21 mouse cellular contexts compared by ENCODE assay signal in genomic region chr14:119367866-119368425, GRCm38 (mm10).
DNase-seq lines count a peak whose midpoint lies in the region; ATAC-seq and TF ChIP-seq lines count a peak whose summit lies in the region.
"Had no signal": no experiment of that assay in that cellular context is flagged by ENCODE, and none has a peak within 500 bp of the region (broad histone marks: within the 10 kb centered on the region; RNA-seq: fewer than 3 reads in every experiment).

No protein-coding gene starts in this region.

- peak; percentile 27; the same call in 1 of the 2 replicates for ATAC-seq in forebrain, embryonic 13.5 days
- peak; percentile 64 for ATAC-seq in forebrain, embryonic 16.5 days
- no peak for ATAC-seq in intestine, postnatal 0 days
- ATAC-seq: activated CD4-positive, CD25-positive, alpha-beta regulatory T cell, adult 4 months; hindbrain, embryonic 16.5 days; Patski had no signal

- H3K36me3 ChIP-seq in forebrain, embryonic 13.5 days (ENCODE audit: poor library complexity, severe bottlenecking), result no peaks in the 10 kb centered on the region
- H3K36me3 ChIP-seq in forebrain, embryonic 10.5 days (replicated peaks), result no peaks in the 10 kb centered on the region
- H3K36me3 ChIP-seq in forebrain, embryonic 16.5 days (ENCODE audit: control insufficient read depth, insufficient read depth), result no peaks in the 10 kb centered on the region
- H3K36me3 ChIP-seq in intestine, postnatal 0 days (ENCODE audit: control insufficient read depth, insufficient read depth), result no peaks in the 10 kb centered on the region
- H3K36me3 ChIP-seq: embryonic facial prominence, embryonic 10.5 days; heart, embryonic 13.5 days; hindbrain, embryonic 12.5 days had no signal

- TF ChIP-seq CTCF in intestine, postnatal 0 days (IDR thresholded peaks at IDR 0.05; ENCODE audit: low read depth), result no peak

- no peak overlapping the region for H3K4me2 ChIP-seq in forebrain, embryonic 13.5 days
- no peak overlapping the region for H3K4me2 ChIP-seq in forebrain, embryonic 16.5 days (ENCODE audit: low read length)
- H3K4me2 ChIP-seq in intestine, postnatal 0 days (replicated peaks; ENCODE audit: low read depth), result no peak overlapping the region
- H3K4me2 ChIP-seq: heart, embryonic 13.5 days; hindbrain, embryonic 12.5 days had no signal

- no peak overlapping the region for H3K9ac ChIP-seq in forebrain, embryonic 13.5 days
- H3K9ac ChIP-seq in forebrain, embryonic 16.5 days (replicated peaks; ENCODE audit: low read depth, low read length), result no peak overlapping the region
- no peak overlapping the region for H3K9ac ChIP-seq in intestine, postnatal 0 days (ENCODE audit: low read depth, low read length)
- H3K9ac ChIP-seq: heart, embryonic 13.5 days; hindbrain, embryonic 12.5 days had no signal

- no peak overlapping the region for H3K27ac ChIP-seq in forebrain, embryonic 13.5 days
- no peak overlapping the region for H3K27ac ChIP-seq in forebrain, embryonic 10.5 days
- H3K27ac ChIP-seq in forebrain, embryonic 16.5 days (ENCODE audit: low read length), result no peak overlapping the region
- no peak overlapping the region for H3K27ac ChIP-seq in intestine, postnatal 0 days (ENCODE audit: low read depth, low read length)
- H3K27ac ChIP-seq: embryonic facial prominence, embryonic 10.5 days; gastrocnemius, adult 2 months; heart, embryonic 13.5 days; hindbrain, embryonic 12.5 days had no signal

- H3K27me3 ChIP-seq in forebrain, embryonic 13.5 days, result no peaks in the 10 kb centered on the region
- no peaks in the 10 kb centered on the region for H3K27me3 ChIP-seq in forebrain, embryonic 10.5 days (ENCODE audit: poor library complexity, severe bottlenecking)
- no peaks in the 10 kb centered on the region for H3K27me3 ChIP-seq in forebrain, embryonic 16.5 days (replicated peaks; ENCODE audit: control insufficient read depth, insufficient read depth, low read length)
- H3K27me3 ChIP-seq in intestine, postnatal 0 days (replicated peaks; ENCODE audit: control insufficient read depth, insufficient read depth, low read length), result no peaks in the 10 kb centered on the region
- H3K27me3 ChIP-seq: CH12.LX; heart, embryonic 13.5 days; hindbrain, embryonic 12.5 days had no signal

- intact Hi-C loops in left cerebral cortex, postnatal 4 days (cut with DNase I), result no loop called here
- intact Hi-C loops in left cerebral cortex, postnatal 36 days (cut with DNase I), result no loop called here

- peaks cover 4% of the 10 kb centered on the region; the same call in 1 of the 2 replicates for H3K4me1 ChIP-seq in forebrain, embryonic 13.5 days
- no peaks in the 10 kb centered on the region for H3K4me1 ChIP-seq in forebrain, embryonic 10.5 days
- peaks cover 5% of the 10 kb centered on the region; the same call in 1 of the 2 replicates for H3K4me1 ChIP-seq in forebrain, embryonic 16.5 days (replicated peaks; ENCODE audit: control insufficient read depth, insufficient read depth, low read length)
- H3K4me1 ChIP-seq in intestine, postnatal 0 days (replicated peaks; ENCODE audit: control insufficient read depth, insufficient read depth, low read length), result no peaks in the 10 kb centered on the region
- H3K4me1 ChIP-seq: embryonic facial prominence, embryonic 10.5 days; heart, embryonic 13.5 days; hindbrain, embryonic 12.5 days had no signal

- no peaks in the 10 kb centered on the region for H3K9me3 ChIP-seq in forebrain, embryonic 13.5 days (replicated peaks)
- H3K9me3 ChIP-seq in forebrain, embryonic 10.5 days, result no peaks in the 10 kb centered on the region
- no peaks in the 10 kb centered on the region for H3K9me3 ChIP-seq in forebrain, embryonic 16.5 days (ENCODE audit: control insufficient read depth, low read length)
- H3K9me3 ChIP-seq in intestine, postnatal 0 days (ENCODE audit: control insufficient read depth), result no peaks in the 10 kb centered on the region
- H3K9me3 ChIP-seq: embryonic facial prominence, embryonic 10.5 days; heart, embryonic 13.5 days; hindbrain, embryonic 12.5 days had no signal

- DNase-seq in forebrain, embryonic 10.5 days (ENCODE audit: extremely low spot score, low spot score), result no peak
- DNase-seq in left cerebral cortex, postnatal 4 days, result peak; percentile 11
- no peak for DNase-seq in left cerebral cortex, postnatal 36 days (ENCODE audit: low spot score in 2 of 2)
- DNase-seq in brain, adult 2 months (ENCODE audit: low read depth, low spot score), result peak; percentile 38
- DNase-seq: adrenal gland, postnatal 14 days; cerebellum, adult 8-10 months; cerebellum, postnatal 36 days; gastrocnemius, adult 2 months; gastrocnemius, postnatal 25 days; heart, postnatal 36 days; kidney, adult 18-20 months had no signal

- H3K4me3 ChIP-seq in forebrain, embryonic 13.5 days, result no peak overlapping the region
- no peak overlapping the region for H3K4me3 ChIP-seq in forebrain, embryonic 10.5 days
- no peak overlapping the region for H3K4me3 ChIP-seq in forebrain, embryonic 16.5 days (replicated peaks; ENCODE audit: low read length)
- no peak overlapping the region for H3K4me3 ChIP-seq in intestine, postnatal 0 days (ENCODE audit: low read depth, low read length)
- H3K4me3 ChIP-seq: embryonic facial prominence, embryonic 10.5 days; gastrocnemius, adult 2 months; heart, embryonic 13.5 days; hindbrain, embryonic 12.5 days had no signal

- 70% methylated on average over 3 of the region's 3 CpGs for WGBS in forebrain, embryonic 13.5 days
- WGBS in forebrain, embryonic 10.5 days, result 91% methylated on average over 3 of the region's 3 CpGs
- WGBS in forebrain, embryonic 16.5 days, result 43% methylated on average over 3 of the region's 3 CpGs
- 82% methylated on average over 3 of the region's 3 CpGs for WGBS in intestine, postnatal 0 days

Comparison
In these comparisons a context has a peak if more than half of its experiments do, and no peak if none do; other contexts are left out.
1. DNase-seq: peak in left cerebral cortex, postnatal 4 days (single experiment) and brain, adult 2 months (single experiment); none in forebrain, embryonic 10.5 days (single experiment) and left cerebral cortex, postnatal 36 days (0 of 2).